Mouse (Mus musculus) limb, embryonic 12.5 days (tissue): ENCODE measurements around the gene Pigm. TPM values are rescaled to one million over a fixed set of nuclear protein-coding genes. Genes with fewer than 3 reads are reported as not detected.

Experiments used
- ATAC-seq: fragments of 200-750 bp; cut with Nextera tagmentation; 2 replicates; pipeline ENCODE4 v1.8.0; 2017; ENCODE audit warnings: low read depth, moderate TSS enrichment; ENCODE audit not compliant: insufficient number of reproducible peaks, insufficient read depth, low FRiP score, low TSS enrichment
- H3K27ac ChIP-seq: fragments of 300-500 bp; sonication (generic); 2 replicates; pipeline ENCODE4 v1.5.1; 2016; ENCODE audit warnings: mild to moderate bottlenecking, moderate library complexity
- H3K27me3 ChIP-seq: fragments of 300-500 bp; sonication (generic); 2 replicates; pipeline ENCODE4 v1.6.1; 2016; ENCODE audit warnings: mild to moderate bottlenecking, moderate library complexity
- H3K36me3 ChIP-seq: fragments of 300-500 bp; sonication (generic); 2 replicates; pipeline ENCODE4 v1.6.1; 2016; ENCODE audit warnings: mild to moderate bottlenecking, moderate library complexity
- H3K4me1 ChIP-seq: fragments of 300-500 bp; sonication (generic); replicated peaks from 2 replicates; pipeline ENCODE4 v1.6.1; 2016
- H3K4me2 ChIP-seq: fragments of 300-500 bp; sonication (generic); 2 replicates; pipeline ENCODE4 v1.6.1; 2016; ENCODE audit warnings: mild to moderate bottlenecking, moderate library complexity
- H3K4me3 ChIP-seq: fragments of 300-500 bp; sonication (generic); replicated peaks from 2 replicates; pipeline ENCODE4 v1.5.1; 2016; ENCODE audit warnings: mild to moderate bottlenecking
- H3K9ac ChIP-seq: fragments of 300-500 bp; sonication (generic); replicated peaks from 2 replicates; pipeline ENCODE4 v1.6.1; 2016; ENCODE audit warnings: mild to moderate bottlenecking, moderate library complexity
- H3K9me3 ChIP-seq: fragments of 300-500 bp; sonication (generic); 2 replicates; pipeline ENCODE4 v1.6.1; 2016; ENCODE audit warnings: mild to moderate bottlenecking, moderate library complexity
- WGBS: fragments of 180-500 bp; shearing (Covaris S2); methylation state at CpG from one replicate; pipeline ENCODE4 v1.1.7; 2016; 5-methylcytosine and 5-hydroxymethylcytosine counted together
- polyA plus RNA-seq: library from polyadenylated mRNA; unstranded; fragments of >200 nt; fragmentation: Nextera tagmentation; extraction: Ambion mirVana; gene quantifications from 2 replicates; pipeline ENCODE4 v1.2.1, GENCODE M21; 2016

Gene Pigm
- polyA plus RNA-seq, 1 experiment from 2014 or later, result 9.3 TPM

GRCm38 (mm10) chr1:172413491-172414230, 37.3 kb downstream of the Pigm start:
- no peak overlapping the region for H3K9ac ChIP-seq
- 75% methylated on average over 4 of the region's 4 CpGs for WGBS
- H3K36me3 ChIP-seq, result no peaks in the 10 kb centered on the region
- H3K9me3 ChIP-seq, result no peaks in the 10 kb centered on the region
- H3K27me3 ChIP-seq, result no peaks in the 10 kb centered on the region
- no peak overlapping the region for H3K27ac ChIP-seq
- H3K4me3 ChIP-seq, result no peak overlapping the region
- H3K4me1 ChIP-seq, result peaks cover 8% of the 10 kb centered on the region
- no peak for ATAC-seq
- no peak overlapping the region for H3K4me2 ChIP-seq

GRCm38 (mm10) chr1:172414231-172414585, 37.9 kb downstream of the Pigm start:
- no peak for ATAC-seq
- peaks cover 11% of the 10 kb centered on the region for H3K4me1 ChIP-seq
- H3K4me3 ChIP-seq, result no peak overlapping the region
- H3K9ac ChIP-seq, result no peak overlapping the region
- H3K9me3 ChIP-seq, result no peaks in the 10 kb centered on the region
- H3K27ac ChIP-seq, result no peak overlapping the region
- no peak overlapping the region for H3K4me2 ChIP-seq
- H3K36me3 ChIP-seq, result no peaks in the 10 kb centered on the region
- H3K27me3 ChIP-seq, result no peaks in the 10 kb centered on the region
- 86% methylated on average over 6 of the region's 6 CpGs for WGBS

- no peak overlapping the region for H3K27ac ChIP-seq
- H3K4me3 ChIP-seq, result no peak overlapping the region
- H3K9me3 ChIP-seq, result no peaks in the 10 kb centered on the region
- H3K4me1 ChIP-seq, result peaks cover 11% of the 10 kb centered on the region
- WGBS, result 84% methylated on average over 7 of the region's 7 CpGs
- H3K36me3 ChIP-seq, result no peaks in the 10 kb centered on the region
- H3K27me3 ChIP-seq, result no peaks in the 10 kb centered on the region
- ATAC-seq, result no peak
- no peak overlapping the region for H3K9ac ChIP-seq
- H3K4me2 ChIP-seq, result no peak overlapping the region
These were observed 38.7 kb downstream of the Pigm start for GRCm38 (mm10) chr1:172415061-172415460.

DNA sequence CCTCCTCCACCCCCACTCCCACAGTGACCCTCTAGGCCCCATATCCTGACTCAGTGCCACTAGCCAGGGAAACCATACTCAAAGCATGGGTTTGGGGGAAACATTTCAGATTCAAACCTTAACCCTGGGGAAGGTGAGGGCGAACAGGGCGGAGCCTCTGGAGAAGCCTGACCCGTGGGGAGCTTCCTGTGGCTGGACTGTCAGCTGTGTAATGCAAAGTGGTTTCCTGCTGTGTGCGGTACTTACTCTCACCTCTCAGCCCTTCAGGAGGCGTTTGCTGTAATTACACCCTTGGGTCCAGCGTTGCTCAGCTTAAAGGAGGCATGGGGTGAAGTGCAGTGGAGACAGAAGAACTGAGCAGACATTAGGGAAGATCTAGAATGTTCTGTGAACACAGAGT, 41.8 kb downstream of the Pigm start:
- 13% methylated on average over 6 of the region's 6 CpGs for WGBS
- H3K9ac ChIP-seq, result no peak overlapping the region
- no peak overlapping the region for H3K4me3 ChIP-seq
- no peak overlapping the region for H3K4me2 ChIP-seq
- no peak for ATAC-seq
- H3K4me1 ChIP-seq, result peaks cover 11% of the 10 kb centered on the region
- H3K27me3 ChIP-seq, result no peaks in the 10 kb centered on the region
- H3K9me3 ChIP-seq, result no peaks in the 10 kb centered on the region
- H3K27ac ChIP-seq, result no peak overlapping the region
- no peaks in the 10 kb centered on the region for H3K36me3 ChIP-seq

DNA sequence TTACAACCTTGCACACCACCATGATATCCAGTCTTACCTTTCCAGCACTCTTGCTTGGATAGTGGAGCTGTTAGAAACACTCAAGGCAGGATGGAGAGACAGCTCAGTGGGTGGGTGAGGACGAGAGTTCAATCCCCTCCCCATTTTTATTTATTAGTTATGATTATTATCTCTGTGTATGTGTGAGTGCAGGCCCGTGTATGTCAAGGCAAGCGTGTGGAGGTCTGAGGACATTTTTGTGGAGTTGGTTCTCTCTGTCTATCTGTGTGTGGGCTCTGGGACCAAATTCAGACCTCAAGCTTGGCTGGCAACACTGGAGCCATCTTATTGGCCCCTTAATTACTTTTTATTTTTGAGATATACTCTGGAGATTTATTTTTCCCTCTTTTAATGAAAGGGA, 42.3 kb downstream of the Pigm start:
- Histone ChIP-seq H3K9me3 (no peaks in the 10 kb centered on the region), H3K27me3 (no peaks in the 10 kb centered on the region), H3K4me2 (no peak overlapping the region), H3K4me3 (no peak overlapping the region), H3K27ac (no peak overlapping the region), H3K36me3 (no peaks in the 10 kb centered on the region), H3K4me1 (peaks cover 11% of the 10 kb centered on the region), H3K9ac (no peak overlapping the region)
- 52% methylated on average over 3 of the region's 3 CpGs for WGBS
- ATAC-seq, result no peak

DNA sequence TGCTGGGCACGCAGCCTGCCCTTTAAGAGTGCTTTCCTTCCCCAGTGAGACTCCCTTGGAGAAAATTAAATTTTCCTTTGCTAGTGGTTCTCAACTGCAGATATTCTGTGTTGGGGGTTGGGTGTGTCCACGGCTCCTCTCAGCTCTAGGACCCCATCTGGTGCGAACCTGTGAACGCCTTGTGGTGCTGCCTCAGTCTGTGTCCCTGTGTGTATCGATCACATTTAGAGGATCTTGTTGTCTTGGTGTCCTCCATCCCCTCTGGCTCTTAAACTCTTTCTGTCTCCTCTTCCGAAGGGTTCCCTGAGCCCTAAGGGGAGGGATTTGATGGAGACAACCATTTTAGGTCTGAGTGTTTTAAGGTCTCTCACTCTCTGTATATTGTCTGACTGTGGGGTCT, 43.8 kb downstream of the Pigm start:
- Histone ChIP-seq H3K9ac (no peak overlapping the region), H3K4me2 (no peak overlapping the region), H3K4me3 (no peak overlapping the region), H3K36me3 (no peaks in the 10 kb centered on the region), H3K27ac (no peak overlapping the region), H3K4me1 (peaks cover 11% of the 10 kb centered on the region), H3K9me3 (no peaks in the 10 kb centered on the region), H3K27me3 (no peaks in the 10 kb centered on the region)
- no peak for ATAC-seq
- 81% methylated on average over 6 of the region's 6 CpGs for WGBS

DNA sequence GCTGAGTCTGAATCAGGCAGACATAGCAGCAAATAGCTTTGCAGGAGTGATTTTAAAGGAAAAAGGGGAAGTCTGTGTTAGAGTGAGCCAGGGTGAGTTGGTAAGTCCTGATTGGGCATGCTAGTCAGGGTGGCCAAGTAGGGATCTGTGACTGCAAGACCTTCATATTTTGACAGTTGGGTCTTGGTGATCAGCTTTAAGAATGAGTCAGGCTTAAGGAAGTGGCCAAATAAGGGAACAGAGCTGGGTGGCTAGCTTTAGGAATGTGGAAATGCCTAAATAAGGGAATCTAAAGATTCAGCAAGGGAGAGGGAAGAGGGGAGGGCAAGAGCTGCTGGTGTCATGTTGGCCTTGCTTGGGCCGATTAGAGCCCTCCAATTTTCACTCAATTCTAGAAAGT, 47.0 kb downstream of the Pigm start:
- no peaks in the 10 kb centered on the region for H3K36me3 ChIP-seq
- H3K9ac ChIP-seq, result no peak overlapping the region
- H3K4me2 ChIP-seq, result no peak overlapping the region
- H3K27me3 ChIP-seq, result no peaks in the 10 kb centered on the region
- no peak overlapping the region for H3K4me3 ChIP-seq
- H3K4me1 ChIP-seq, result peaks cover 5% of the 10 kb centered on the region; the same call in 1 of the 2 replicates
- no peak overlapping the region for H3K27ac ChIP-seq
- 29% methylated on average over 1 of the region's 1 CpGs for WGBS
- H3K9me3 ChIP-seq, result no peaks in the 10 kb centered on the region
- ATAC-seq, result no peak

GRCm38 (mm10) chr1:172426419-172426818, 50.1 kb downstream of the Pigm start:
- H3K9me3 ChIP-seq, result no peaks in the 10 kb centered on the region
- ATAC-seq, result no peak
- H3K27me3 ChIP-seq, result no peaks in the 10 kb centered on the region; the same call in 1 of the 2 replicates
- no peaks in the 10 kb centered on the region for H3K4me1 ChIP-seq
- no peak overlapping the region for H3K27ac ChIP-seq
- no peak overlapping the region for H3K4me3 ChIP-seq
- no peaks in the 10 kb centered on the region for H3K36me3 ChIP-seq
- WGBS, result 30% methylated on average over 1 of the region's 1 CpGs
- no peak overlapping the region for H3K9ac ChIP-seq
- H3K4me2 ChIP-seq, result no peak overlapping the region

DNA sequence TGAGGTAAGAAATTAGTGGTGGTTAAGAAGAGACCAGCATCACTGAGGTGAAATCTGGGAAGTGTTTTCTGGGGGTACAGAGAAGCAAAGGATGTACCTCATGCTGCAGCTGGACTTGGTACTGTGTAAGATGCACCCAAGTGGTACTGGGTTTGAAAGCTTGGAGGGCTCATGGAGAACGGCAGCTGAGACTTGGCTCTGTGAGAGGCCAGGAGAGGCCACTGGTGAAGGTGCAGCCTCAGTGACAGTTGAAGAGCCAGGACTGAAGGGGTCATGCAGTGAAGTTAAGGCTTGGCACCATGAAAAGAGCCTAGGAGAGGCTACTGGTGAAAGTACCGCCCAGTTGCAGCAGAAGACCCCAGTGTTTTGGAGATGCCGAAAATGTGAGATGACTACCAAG, 51.5 kb downstream of the Pigm start:
- no peaks in the 10 kb centered on the region for H3K36me3 ChIP-seq
- WGBS, result 93% methylated on average over 3 of the region's 3 CpGs
- ATAC-seq, result no peak
- H3K27me3 ChIP-seq, result no peaks in the 10 kb centered on the region; the same call in 1 of the 2 replicates
- no peaks in the 10 kb centered on the region; the same call in 1 of the 2 replicates for H3K4me1 ChIP-seq
- no peak overlapping the region for H3K4me3 ChIP-seq
- no peak overlapping the region for H3K9ac ChIP-seq
- no peak overlapping the region for H3K4me2 ChIP-seq
- no peaks in the 10 kb centered on the region for H3K9me3 ChIP-seq
- no peak overlapping the region for H3K27ac ChIP-seq

DNA sequence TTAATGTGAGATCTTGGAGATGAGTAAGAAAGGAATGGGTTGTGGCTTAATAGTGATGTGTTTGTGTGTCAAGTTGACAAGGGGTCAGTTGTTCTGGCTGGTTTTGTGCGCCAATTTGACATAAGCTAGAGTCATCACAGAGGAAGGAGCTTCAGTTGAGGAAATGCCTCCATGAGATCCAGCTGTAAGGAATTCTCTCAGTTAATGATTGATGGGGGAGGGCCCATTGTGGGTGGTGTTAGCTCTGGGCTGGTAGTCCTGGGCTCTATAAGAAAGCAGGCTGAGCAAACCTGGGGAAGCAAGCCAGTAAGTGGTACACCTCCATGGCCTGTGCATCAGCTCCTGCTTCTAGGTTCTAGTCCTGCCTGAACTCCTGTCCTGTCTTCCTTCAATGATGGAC, 52.3 kb downstream of the Pigm start:
- H3K9ac ChIP-seq, result no peak overlapping the region
- no peaks in the 10 kb centered on the region for H3K36me3 ChIP-seq
- ATAC-seq, result no peak
- H3K4me2 ChIP-seq, result no peak overlapping the region
- H3K4me3 ChIP-seq, result no peak overlapping the region
- H3K27ac ChIP-seq, result no peak overlapping the region
- no peaks in the 10 kb centered on the region; the same call in 1 of the 2 replicates for H3K4me1 ChIP-seq
- WGBS, result 72% methylated on average over 1 of the region's 1 CpGs
- no peaks in the 10 kb centered on the region; the same call in 1 of the 2 replicates for H3K27me3 ChIP-seq
- no peaks in the 10 kb centered on the region for H3K9me3 ChIP-seq

DNA sequence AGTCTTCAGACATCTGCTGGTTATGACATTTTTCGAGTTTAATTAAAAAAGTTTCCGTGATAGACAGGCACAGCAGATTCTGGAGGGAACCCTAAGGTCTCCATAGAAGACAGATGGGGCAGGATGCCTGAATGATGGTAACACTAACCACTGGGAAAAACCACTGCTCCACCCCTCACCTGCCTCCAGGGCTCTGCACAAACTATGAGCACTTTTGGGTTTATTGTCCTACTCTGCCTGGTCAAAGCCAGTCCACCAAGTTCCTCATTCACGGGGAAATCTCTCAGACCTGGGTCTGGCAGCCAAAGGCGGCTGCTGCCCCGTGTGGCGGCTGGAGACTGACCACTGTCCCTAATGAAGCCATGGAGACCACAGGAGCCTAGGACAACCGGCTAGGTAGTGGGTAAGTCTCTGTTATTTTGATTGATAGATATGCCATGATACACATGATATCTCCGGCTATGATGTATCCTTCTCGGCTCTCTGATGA, 54.4 kb downstream of the Pigm start:
- H3K4me3 ChIP-seq, result no peak overlapping the region
- no peak overlapping the region for H3K4me2 ChIP-seq
- no peaks in the 10 kb centered on the region; the same call in 1 of the 2 replicates for H3K4me1 ChIP-seq
- H3K36me3 ChIP-seq, result no peaks in the 10 kb centered on the region
- H3K9me3 ChIP-seq, result no peaks in the 10 kb centered on the region
- H3K27me3 ChIP-seq, result no peaks in the 10 kb centered on the region; the same call in 1 of the 2 replicates
- no peak overlapping the region for H3K27ac ChIP-seq
- no peak overlapping the region for H3K9ac ChIP-seq
- no peak for ATAC-seq
- 46% methylated on average over 9 of the region's 9 CpGs for WGBS
